Mouse (Mus musculus) ZHBTc4 (cell line): ENCODE results near the gene Mvb12b.

Experiments used
- DNase-seq: peaks from one replicate; pipeline ENCODE4 v3.0.0-alpha.2; 2011; ENCODE audit warnings: low read depth, low spot score

The Mvb12b gene

GRCm38 (mm10) chr2:33817080-33817479 is 70.7 kb downstream of the Mvb12b start:
- no peak for DNase-seq

- no peak for DNase-seq
Observed at GRCm38 (mm10) chr2:33814581-33814980, 73.2 kb downstream of the Mvb12b start.

- no peak for DNase-seq
Observed at GRCm38 (mm10) chr2:33813501-33814240, 74.1 kb downstream of the Mvb12b start.

- DNase-seq: no peak
Observed at GRCm38 (mm10) chr2:33812980-33813379, 74.8 kb downstream of the Mvb12b start.

- DNase-seq: no peak
Observed at GRCm38 (mm10) chr2:33811349-33811890, 76.3 kb downstream of the Mvb12b start.

GRCm38 (mm10) chr2:33809081-33809480 is 78.7 kb downstream of the Mvb12b start:
- DNase-seq: no peak

- DNase-seq: no peak
Observed at GRCm38 (mm10) chr2:33808032-33808431, 79.7 kb downstream of the Mvb12b start.

GRCm38 (mm10) chr2:33805640-33806039 is 82.1 kb downstream of the Mvb12b start:
- DNase-seq: no peak

- no peak for DNase-seq
Observed at GRCm38 (mm10) chr2:33803717-33804214, 84.0 kb downstream of the Mvb12b start.

GRCm38 (mm10) chr2:33803083-33803615 is 84.6 kb downstream of the Mvb12b start:
- DNase-seq: no peak

- DNase-seq: no peak
Observed at GRCm38 (mm10) chr2:33801760-33802159, 86.0 kb downstream of the Mvb12b start.

- no peak for DNase-seq
Observed at GRCm38 (mm10) chr2:33801336-33801735, 86.4 kb downstream of the Mvb12b start.

- no peak for DNase-seq
Observed at GRCm38 (mm10) chr2:33800221-33800620, 87.5 kb downstream of the Mvb12b start.

GRCm38 (mm10) chr2:33795716-33796472 is 91.9 kb downstream of the Mvb12b start:
- DNase-seq: no peak

- no peak for DNase-seq
Observed at GRCm38 (mm10) chr2:33795001-33795580, 92.7 kb downstream of the Mvb12b start.

- no peak for DNase-seq
Observed at GRCm38 (mm10) chr2:33794483-33794882, 93.3 kb downstream of the Mvb12b start.

GRCm38 (mm10) chr2:33790301-33790700 is 97.4 kb downstream of the Mvb12b start:
- no peak for DNase-seq

- no peak for DNase-seq
Observed at GRCm38 (mm10) chr2:33789732-33790131, 98.0 kb downstream of the Mvb12b start.

- DNase-seq: peak; percentile 49
Observed at GRCm38 (mm10) chr2:33789279-33789678, 98.5 kb downstream of the Mvb12b start.

- DNase-seq: no peak
Observed at GRCm38 (mm10) chr2:33788851-33789250, 98.9 kb downstream of the Mvb12b start.

GRCm38 (mm10) chr2:33788131-33788530 is 99.6 kb downstream of the Mvb12b start:
- no peak for DNase-seq

- no peak for DNase-seq
Observed at GRCm38 (mm10) chr2:33786064-33786463, 101.7 kb downstream of the Mvb12b start.
